Mouse (Mus musculus) gastrocnemius, adult 2 months (tissue): ENCODE data around the gene Lrp6. TPM values are rescaled to one million over a fixed set of nuclear protein-coding genes. Genes with fewer than 3 reads are reported as not detected.

Source experiments
- DNase-seq: peaks from one replicate; pipeline ENCODE4 v3.0.0; 2022
- H3K27ac ChIP-seq: fragments of 200-600 bp; 2 replicates; pipeline ENCODE4 v1.8.1; 2022; ENCODE audit warnings: mild to moderate bottlenecking
- H3K4me3 ChIP-seq: fragments of 200-600 bp; 2 replicates; pipeline ENCODE4 v1.8.1; 2022; ENCODE audit warnings: mild to moderate bottlenecking, moderate library complexity
- CTCF ChIP-seq: fragments of 200-600 bp; IDR thresholded peaks from 2 replicates; pipeline ENCODE4 v1.8.1; 2022; ENCODE audit warnings: antibody characterized with exemption, mild to moderate bottlenecking, moderate library complexity
- intact Hi-C: fragments of 180-260 bp; cut with DNase I; formaldehyde crosslinking; loops from one replicate; pipeline ENCODE4 v1.15.1; 2025
- long read RNA-seq, 2 experiments: library from polyadenylated mRNA; stranded (forward); transcript quantifications; one replicate each; pipeline ENCODE4 v2.0.0; 2021
- total RNA-seq, 2 experiments: library from RNA; stranded (reverse); gene quantifications; 2 replicates each; pipeline ENCODE4 v1.2.3; 2021

Gene Lrp6
- 10 to 100 TPM; 45.0 to 46.7 TPM for total RNA-seq
- long read RNA-seq, experiment 1, full-length matches to known transcripts, result 10 of 51 reads
- long read RNA-seq, experiment 1, partial matches to known transcripts, result 31 of 51 reads
- long read RNA-seq, experiment 1, other reads (novel, unspliced or antisense), result 10 of 51 reads
- long read RNA-seq, experiment 2, full-length matches to known transcripts, result 13 of 57 reads
- long read RNA-seq, experiment 2, partial matches to known transcripts, result 37 of 57 reads
- long read RNA-seq, experiment 2, other reads (novel, unspliced or antisense), result 7 of 57 reads

DNA sequence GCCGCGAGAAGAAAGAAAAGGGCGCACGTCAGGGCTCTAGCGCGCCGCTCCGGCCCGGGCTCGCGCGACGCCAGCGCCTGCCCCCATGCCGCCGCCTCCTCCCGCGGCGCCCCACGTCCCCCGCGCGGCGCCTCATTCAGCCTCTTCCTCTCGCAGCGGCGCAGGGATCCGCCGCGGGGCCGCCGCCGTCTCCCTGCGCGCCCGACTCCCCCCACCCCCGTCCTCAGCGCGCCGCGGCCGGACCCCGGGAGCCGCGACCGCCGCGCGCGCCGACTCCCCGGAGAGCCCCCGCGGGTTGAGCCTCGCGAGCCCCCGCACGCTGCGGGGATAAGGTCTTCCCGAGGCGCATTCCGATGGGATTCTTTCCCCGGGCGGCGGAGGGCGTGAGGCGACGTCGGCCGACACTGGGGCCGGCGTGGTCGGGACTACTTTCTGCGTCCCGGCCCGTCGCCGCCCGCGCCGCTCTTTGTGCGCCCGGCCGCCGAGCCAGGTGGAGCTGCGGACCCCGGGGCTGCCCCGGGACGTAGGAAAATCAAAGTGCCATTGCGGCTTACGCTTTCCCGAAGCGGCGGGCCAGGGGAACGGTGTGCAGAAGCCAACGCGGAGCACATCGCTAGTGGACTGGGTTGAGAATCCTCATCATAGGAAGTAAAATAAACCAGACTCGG is at the start of gene Lrp6:
Gene Lrp6 (minus strand): TSS at position 148 of the 668 bp plus-strand sequence.
- H3K27ac ChIP-seq, result peak within 1 kb of the TSS; percentile 98
- no peak for TF ChIP-seq CTCF
- intact Hi-C loops, result loop anchor here (5.0 kb wide), 1 partner anchor 80 kb away; no protein-coding TSS in a partner anchor

DNA sequence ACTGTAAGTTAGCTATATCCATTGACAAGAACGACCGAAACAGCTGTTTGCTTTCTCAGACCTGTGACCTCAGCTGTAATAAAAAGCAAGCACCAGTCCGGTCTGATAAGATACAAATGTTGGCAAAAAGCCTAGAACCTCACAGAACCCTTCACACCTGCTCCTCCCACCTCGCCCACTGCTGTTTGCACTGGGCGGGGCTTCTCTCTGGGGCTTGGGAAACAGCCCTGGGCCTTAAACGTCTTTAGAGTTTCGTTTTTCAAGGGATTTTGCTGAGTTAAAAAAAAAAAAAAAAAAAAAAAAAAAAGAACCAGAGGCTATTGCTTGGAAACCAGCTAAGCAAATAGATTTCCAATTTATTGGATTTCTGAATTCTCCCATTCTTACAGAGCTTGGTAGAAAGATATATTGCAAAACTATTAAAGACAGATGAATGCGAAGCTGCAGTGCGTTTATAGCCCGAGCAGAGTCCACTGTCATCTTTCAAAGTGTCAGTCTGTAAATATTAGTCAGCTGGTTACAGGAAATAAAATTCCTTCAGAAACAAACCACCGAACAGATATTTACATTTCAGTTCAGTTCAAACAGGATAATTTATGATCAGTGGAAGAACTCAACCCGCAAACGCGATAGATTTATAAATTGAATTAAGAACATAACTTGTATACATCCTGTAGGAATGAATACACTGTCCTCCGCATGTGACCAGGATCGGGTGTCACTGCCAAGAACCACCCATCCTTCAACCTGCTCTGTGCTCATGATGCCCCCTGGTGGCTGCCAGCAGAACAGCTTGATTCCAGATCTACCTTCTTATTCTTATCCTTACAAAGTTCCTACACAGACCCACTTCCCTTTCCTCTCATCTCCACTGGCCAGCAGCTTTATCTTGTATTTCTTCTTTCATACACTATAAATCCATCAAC is 48.2 kb upstream of the Lrp6 start:
- no peak; the same call in none of the 2 replicates for TF ChIP-seq CTCF
- H3K27ac ChIP-seq, result peak overlapping the region; percentile 51; the same call in 1 of the 2 replicates
- peak; percentile 90 for DNase-seq
- intact Hi-C loops, result loop anchor here (1.0 kb wide), 1 partner anchor 190 kb away; no protein-coding TSS in a partner anchor
- peak overlapping the region; percentile 66 for H3K4me3 ChIP-seq

More for the DNA sequence above, at the start of gene Lrp6:
- DNase-seq, result peak; percentile 92
- H3K4me3 ChIP-seq, result peak within 1 kb of the TSS; percentile 83

- DNase-seq, result no peak
- Histone ChIP-seq H3K4me3 (no peak overlapping the region), H3K27ac (no peak overlapping the region)
- intact Hi-C loops, result no loop called here
- no peak for TF ChIP-seq CTCF
Observed at GRCm38 (mm10) chr6:134614322-134614721, 47.6 kb upstream of the Lrp6 start.

GRCm38 (mm10) chr6:134611896-134612295 is 45.1 kb upstream of the Lrp6 start:
- Histone ChIP-seq H3K27ac (no peak overlapping the region), H3K4me3 (no peak overlapping the region)
- intact Hi-C loops, result no loop called here
- TF ChIP-seq CTCF, result no peak
- DNase-seq, result no peak

DNA sequence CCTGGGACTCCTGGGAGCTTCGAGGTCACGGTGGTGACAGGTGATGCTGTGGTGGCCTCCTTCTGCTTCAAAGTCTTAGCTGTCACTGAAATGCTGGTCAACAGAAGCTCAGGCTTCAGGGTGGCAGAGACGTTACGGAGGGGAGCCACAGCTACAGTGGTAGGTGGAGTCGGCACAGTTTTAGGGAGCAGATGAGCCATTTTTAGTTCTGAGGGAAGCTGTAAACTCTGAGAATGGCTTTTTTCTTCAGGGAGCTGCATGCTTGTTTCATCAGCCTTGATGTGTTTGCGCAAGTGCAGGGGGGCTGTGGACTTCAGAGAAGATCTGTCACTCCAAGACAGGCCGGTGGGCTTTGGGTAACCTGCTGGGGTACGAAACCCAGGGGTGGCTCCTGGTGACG is 43.6 kb upstream of the Lrp6 start:
- intact Hi-C loops, result no loop called here
- Histone ChIP-seq H3K27ac (no peak overlapping the region), H3K4me3 (no peak overlapping the region)
- DNase-seq, result no peak
- TF ChIP-seq CTCF, result no peak

GRCm38 (mm10) chr6:134606949-134607746 is 40.4 kb upstream of the Lrp6 start:
- intact Hi-C loops, result loop anchor here (2.0 to 5.0 kb wide), 2 partner anchors 140 to 182 kb away; no protein-coding TSS in a partner anchor
- no peak overlapping the region for H3K4me3 ChIP-seq
- H3K27ac ChIP-seq, result peak overlapping the region; percentile 13; the same call in 1 of the 2 replicates
- DNase-seq, result no peak
- TF ChIP-seq CTCF, result peak; percentile 75

DNA sequence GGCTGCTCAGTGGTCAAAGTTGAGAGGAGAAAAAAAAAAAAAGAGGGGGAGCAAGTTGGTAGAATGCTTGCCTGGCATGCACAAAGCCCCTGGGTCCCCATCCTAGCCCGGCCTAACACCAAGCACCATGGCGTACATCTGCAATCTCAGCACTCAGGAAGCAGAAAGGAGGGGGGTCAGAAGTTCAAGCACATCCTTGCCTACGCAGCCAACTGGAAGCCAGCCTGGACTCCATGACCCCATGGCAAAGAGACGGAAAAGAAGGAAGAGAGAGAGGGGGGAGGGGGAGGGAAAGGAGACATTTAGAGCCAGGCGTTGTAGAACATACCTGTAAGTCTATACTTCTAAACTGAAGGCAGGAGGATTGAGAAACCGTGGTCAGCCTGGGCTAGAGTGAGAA is 39.8 kb upstream of the Lrp6 start:
- no peak overlapping the region for H3K4me3 ChIP-seq
- peak overlapping the region; percentile 13; the same call in 1 of the 2 replicates for H3K27ac ChIP-seq
- no peak for TF ChIP-seq CTCF
- intact Hi-C loops, result loop anchor here (2.0 to 5.0 kb wide), 2 partner anchors 139 to 182 kb away; no protein-coding TSS in a partner anchor
- DNase-seq, result no peak

DNA sequence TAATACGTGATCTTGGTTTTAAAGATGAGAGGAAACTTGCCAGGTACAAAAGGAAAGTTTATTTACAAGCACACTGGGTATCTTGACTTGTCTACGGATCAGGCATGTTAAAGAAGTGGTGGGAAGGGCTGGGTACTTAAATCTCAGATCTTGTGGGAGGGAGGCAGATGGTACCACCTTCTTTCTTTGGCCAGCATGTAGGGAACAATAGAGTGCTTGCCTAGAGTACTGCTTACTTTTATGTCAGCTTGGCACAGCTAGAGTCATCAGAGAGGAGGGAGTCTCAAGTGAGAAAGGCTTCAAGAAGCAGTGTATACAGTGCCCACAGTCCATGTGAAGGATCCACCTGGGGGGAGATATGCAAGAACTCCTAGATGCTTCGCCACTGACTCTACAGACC is 38.4 kb upstream of the Lrp6 start:
- TF ChIP-seq CTCF, result no peak
- Histone ChIP-seq H3K27ac (no peak overlapping the region), H3K4me3 (no peak overlapping the region)
- DNase-seq, result no peak
- intact Hi-C loops, result loop anchor here (5.0 kb wide), 1 partner anchor 138 kb away; no protein-coding TSS in a partner anchor

DNA sequence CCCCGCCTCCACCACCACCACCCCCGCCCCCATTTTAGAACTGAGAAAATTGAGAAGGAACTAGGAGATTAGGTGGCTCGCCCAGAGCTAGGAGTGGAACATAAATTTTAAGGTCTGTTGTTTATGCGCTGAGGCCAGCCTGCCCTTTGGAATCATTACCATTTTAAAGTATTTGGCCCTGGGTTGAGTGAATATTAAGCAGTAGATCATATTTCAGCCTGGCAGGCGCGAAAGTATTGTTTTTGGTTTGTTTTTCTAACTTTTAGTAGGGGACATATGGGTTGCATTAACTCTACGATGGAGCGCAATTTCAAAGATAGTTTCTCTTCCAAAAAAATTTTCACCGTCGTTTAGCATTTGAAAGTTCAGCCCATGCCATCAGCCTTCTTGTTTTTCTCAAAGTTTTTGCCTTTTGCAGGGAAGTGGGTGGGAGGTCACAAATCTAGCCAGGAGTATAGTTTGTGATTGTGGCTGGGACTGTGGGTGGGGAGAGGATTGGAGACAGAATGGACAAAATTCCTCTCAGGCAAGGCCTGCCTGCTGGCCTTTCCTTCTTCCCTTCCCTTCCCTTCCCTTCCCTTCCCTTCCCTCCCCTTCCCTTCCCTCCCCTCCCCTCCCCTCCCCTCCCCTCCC is 35.7 kb upstream of the Lrp6 start:
- TF ChIP-seq CTCF, result no peak
- intact Hi-C loops, result no loop called here
- no peak for DNase-seq
- Histone ChIP-seq H3K27ac (peak overlapping the region; percentile 76), H3K4me3 (no peak overlapping the region)

DNA sequence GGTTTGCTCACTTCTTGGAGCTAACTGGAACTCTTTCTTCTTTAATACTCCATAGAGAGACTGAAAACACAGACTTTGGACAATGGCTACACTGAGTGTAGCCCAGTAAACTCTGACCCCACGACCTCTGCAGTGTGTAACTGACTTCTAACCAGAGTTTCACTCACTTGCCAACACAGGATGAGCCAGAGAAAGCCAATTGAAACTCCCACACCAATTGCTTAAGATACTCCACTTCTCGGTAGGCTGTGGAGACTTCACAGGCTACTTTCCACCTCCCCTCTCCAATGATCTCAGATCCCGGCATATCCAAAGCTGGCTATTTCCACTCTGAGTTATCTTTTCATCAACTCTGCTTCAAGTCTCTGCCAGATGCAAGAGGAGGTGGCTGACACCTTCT is 35.0 kb upstream of the Lrp6 start:
- Histone ChIP-seq H3K27ac (peak overlapping the region; percentile 76), H3K4me3 (peak overlapping the region; percentile 13; the same call in 1 of the 2 replicates)
- DNase-seq, result peak; percentile 36
- no peak for TF ChIP-seq CTCF
- intact Hi-C loops, result no loop called here

DNA sequence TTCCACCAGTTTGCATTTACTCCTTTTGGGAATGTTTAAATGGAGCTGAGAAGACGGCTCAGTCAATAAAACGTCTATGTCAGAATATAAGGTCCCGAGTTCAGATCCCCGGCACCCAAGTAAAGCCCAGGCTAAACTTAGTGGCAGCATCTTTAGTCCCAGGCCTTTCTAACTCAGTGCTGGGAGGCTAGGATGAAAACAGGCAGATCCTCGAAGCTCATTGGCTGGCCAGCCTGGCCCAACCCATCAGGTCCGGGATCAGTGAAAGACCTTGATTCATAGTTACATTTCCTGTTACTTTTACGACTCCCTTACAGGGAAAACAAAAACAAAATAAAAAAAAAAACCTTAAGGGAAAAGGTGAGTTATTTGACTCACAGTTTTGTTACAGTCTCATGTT is 34.4 kb upstream of the Lrp6 start:
- no peak for DNase-seq
- intact Hi-C loops, result no loop called here
- TF ChIP-seq CTCF, result no peak
- Histone ChIP-seq H3K27ac (peak overlapping the region; percentile 76), H3K4me3 (no peak overlapping the region)
